Mouse (Mus musculus) lung, embryonic 14.5 days (tissue): Measurements from ENCODE around the gene Hist2h3c1. TPM values are rescaled to one million over a fixed set of nuclear protein-coding genes. Genes with fewer than 3 reads are reported as not detected.
"Not testable (repeated sequence)": the region's sequence is repeated elsewhere in the genome, so short reads cannot be mapped to it uniquely, and the experiment has no call there.

Experiments
- ATAC-seq: fragments of 200-750 bp; cut with Nextera tagmentation; 2 replicates; pipeline ENCODE4 v1.8.0; 2017; ENCODE audit warnings: mild to moderate bottlenecking, moderate TSS enrichment, moderate library complexity; ENCODE audit not compliant: insufficient read depth
- DNase-seq: peaks from one replicate; pipeline ENCODE4 v3.0.0-alpha.2; 2015
- H3K27ac ChIP-seq: fragments of 300-500 bp; sonication (generic); 2 replicates; pipeline ENCODE4 v1.5.1; 2014; ENCODE audit warnings: low read depth, mild to moderate bottlenecking, moderate library complexity
- H3K27me3 ChIP-seq: fragments of 300-500 bp; sonication (generic); 2 replicates; pipeline ENCODE4 v1.6.1; 2014; ENCODE audit warnings: low read length, control low read depth; ENCODE audit not compliant: insufficient read depth
- H3K36me3 ChIP-seq: fragments of 300-500 bp; sonication (generic); 2 replicates; pipeline ENCODE4 v1.6.1; 2014; ENCODE audit warnings: control low read depth; ENCODE audit not compliant: insufficient read depth
- H3K4me1 ChIP-seq: fragments of 300-500 bp; sonication (generic); 2 replicates; pipeline ENCODE4 v1.6.1; 2014; ENCODE audit warnings: antibody characterized with exemption, control low read depth; ENCODE audit not compliant: insufficient read depth
- H3K4me2 ChIP-seq: fragments of 300-500 bp; sonication (generic); 2 replicates; pipeline ENCODE4 v1.6.1; 2014; ENCODE audit warnings: mild to moderate bottlenecking
- H3K4me3 ChIP-seq: fragments of 300-500 bp; sonication (generic); 2 replicates; pipeline ENCODE4 v1.5.1; 2014; ENCODE audit warnings: low read depth, low read length
- H3K9ac ChIP-seq: fragments of 300-500 bp; sonication (generic); 2 replicates; pipeline ENCODE4 v1.6.1; 2014
- H3K9me3 ChIP-seq: fragments of 300-500 bp; sonication (generic); 2 replicates; pipeline ENCODE4 v1.6.1; 2016; ENCODE audit warnings: low read depth, low read length, control low read depth
- CTCF ChIP-seq: IDR thresholded peaks from 2 replicates; pipeline ENCODE4 v1.5.1; 2016; ENCODE audit warnings: antibody characterized with exemption, low read depth
- WGBS: fragments of 180-500 bp; shearing (Covaris S2); extraction: QIAGEN DNeasy Blood & Tissue Kit; methylation state at CpG from one replicate; pipeline ENCODE4 v1.1.7; 2014; 5-methylcytosine and 5-hydroxymethylcytosine counted together
- polyA plus RNA-seq: library from polyadenylated mRNA; unstranded; fragments of >200 nt; fragmentation: Nextera tagmentation; extraction: Ambion mirVana; gene quantifications from 2 replicates; pipeline ENCODE4 v1.2.1, GENCODE M21; 2014

Hist2h3c1 gene
- polyA plus RNA-seq, 1 experiment from 2014 or later, result 0.30 TPM

DNA sequence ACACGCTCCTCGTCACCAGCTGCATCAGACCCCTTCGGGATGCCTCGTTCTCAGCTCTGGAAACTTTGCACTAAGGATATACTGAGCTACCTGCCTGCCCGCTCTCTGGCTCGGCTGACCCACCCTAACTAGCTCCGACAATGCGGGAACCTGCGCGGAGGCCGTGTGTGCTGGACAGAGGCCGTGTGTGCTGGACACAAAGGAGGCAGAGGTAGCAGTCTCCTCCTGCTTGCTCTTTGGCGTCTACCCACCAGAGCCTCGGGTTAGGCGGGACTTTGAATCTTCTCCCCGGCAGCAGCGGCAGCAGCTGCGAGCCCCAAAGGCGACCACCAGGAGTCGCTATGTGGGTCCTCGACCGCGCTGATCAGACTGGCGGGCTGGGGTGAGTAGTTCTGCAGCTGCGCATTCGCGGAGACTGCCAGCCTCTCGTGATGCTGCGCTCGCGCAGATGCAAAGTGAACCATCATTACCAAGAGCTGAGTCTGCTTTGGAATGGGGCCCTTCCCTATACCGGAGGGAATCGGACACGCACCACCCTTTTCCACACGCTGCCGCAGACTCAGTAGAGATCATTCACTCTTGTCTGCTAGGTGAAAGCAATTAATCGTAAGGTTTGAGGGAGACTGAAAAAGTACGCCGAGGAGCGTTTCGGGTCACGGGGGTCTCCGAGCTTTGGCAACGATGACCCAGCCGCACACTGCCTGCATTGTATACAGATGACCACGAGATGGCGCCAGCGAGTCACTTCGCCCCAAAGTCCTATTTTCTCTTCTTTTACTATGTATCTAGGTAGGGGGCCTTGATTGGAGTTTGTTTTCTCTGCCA is 31.5 kb downstream of the Hist2h3c1 start:
- peak; percentile 91 for TF ChIP-seq CTCF
- Histone ChIP-seq H3K9me3 (no peaks in the 10 kb centered on the region), H3K27ac (peak overlapping the region; percentile 85), H3K36me3 (no peaks in the 10 kb centered on the region), H3K9ac (peak overlapping the region; percentile 68), H3K4me3 (peak overlapping the region; percentile 47), H3K4me1 (no peaks in the 10 kb centered on the region), H3K4me2 (peak overlapping the region; percentile 81), H3K27me3 (peaks cover 4% of the 10 kb centered on the region; the same call in 1 of the 2 replicates)
- WGBS, result under 1% methylated on average over 49 of the region's 49 CpGs
- ATAC-seq (peak; percentile 97), DNase-seq (peak; percentile 94)

GRCm38 (mm10) chr3:96280660-96281059 is 34.2 kb downstream of the Hist2h3c1 start:
- H3K4me3 ChIP-seq, result no peak overlapping the region
- no peak overlapping the region for H3K27ac ChIP-seq
- no peak for ATAC-seq
- TF ChIP-seq CTCF, result no peak
- peaks cover 8% of the 10 kb centered on the region for H3K27me3 ChIP-seq
- WGBS, result 48% methylated on average over 6 of the region's 6 CpGs
- no peaks in the 10 kb centered on the region for H3K9me3 ChIP-seq
- no peak overlapping the region for H3K4me2 ChIP-seq
- no peak for DNase-seq
- no peaks in the 10 kb centered on the region for H3K4me1 ChIP-seq
- no peaks in the 10 kb centered on the region for H3K36me3 ChIP-seq
- H3K9ac ChIP-seq, result no peak overlapping the region

- peak; percentile 81 for DNase-seq
- WGBS, result 6% methylated on average over 4 of the region's 4 CpGs
- peak; percentile 69 for TF ChIP-seq CTCF
These were observed 38.0 kb downstream of the Hist2h3c1 start for GRCm38 (mm10) chr3:96284457-96284856.

DNA sequence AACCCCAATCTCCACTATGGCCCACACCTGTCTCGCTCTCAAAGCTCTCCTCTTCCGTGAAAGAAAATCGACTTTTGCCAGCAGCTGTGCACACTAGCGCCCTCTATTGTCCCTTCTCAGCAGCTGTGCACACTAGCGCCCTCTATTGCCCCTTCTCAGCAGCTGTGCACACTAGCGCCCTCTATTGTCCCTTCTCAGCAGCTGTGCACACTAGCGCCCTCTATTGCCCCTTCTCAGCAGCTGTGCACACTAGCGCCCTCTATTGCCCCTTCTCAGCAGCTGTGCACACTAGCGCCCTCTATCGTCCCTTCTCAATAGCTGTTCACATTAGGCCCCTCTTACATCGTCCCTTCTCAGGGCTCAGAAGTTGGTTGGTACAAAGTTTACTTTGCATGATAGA is 40.8 kb downstream of the Hist2h3c1 start:
- H3K4me1 ChIP-seq, H3K36me3 ChIP-seq, H3K4me2 ChIP-seq, ATAC-seq, H3K9me3 ChIP-seq, H3K27ac ChIP-seq, DNase-seq, H3K4me3 ChIP-seq, H3K9ac ChIP-seq, H3K27me3 ChIP-seq: not testable (repeated sequence)
- WGBS, result 84% methylated on average over 11 of the region's 11 CpGs
- TF ChIP-seq CTCF, result peak; percentile 71

More at GRCm38 (mm10) chr3:96284457-96284856, 38.0 kb downstream of the Hist2h3c1 start:
- no peak for ATAC-seq
- Histone ChIP-seq H3K9me3 (no peaks in the 10 kb centered on the region), H3K27me3 (peaks cover 8% of the 10 kb centered on the region), H3K4me2 (peak overlapping the region; percentile 41), H3K9ac (no peak overlapping the region; the same call in 1 of the 2 replicates), H3K4me1 (no peaks in the 10 kb centered on the region), H3K36me3 (no peaks in the 10 kb centered on the region), H3K4me3 (no peak overlapping the region), H3K27ac (no peak overlapping the region)

DNA sequence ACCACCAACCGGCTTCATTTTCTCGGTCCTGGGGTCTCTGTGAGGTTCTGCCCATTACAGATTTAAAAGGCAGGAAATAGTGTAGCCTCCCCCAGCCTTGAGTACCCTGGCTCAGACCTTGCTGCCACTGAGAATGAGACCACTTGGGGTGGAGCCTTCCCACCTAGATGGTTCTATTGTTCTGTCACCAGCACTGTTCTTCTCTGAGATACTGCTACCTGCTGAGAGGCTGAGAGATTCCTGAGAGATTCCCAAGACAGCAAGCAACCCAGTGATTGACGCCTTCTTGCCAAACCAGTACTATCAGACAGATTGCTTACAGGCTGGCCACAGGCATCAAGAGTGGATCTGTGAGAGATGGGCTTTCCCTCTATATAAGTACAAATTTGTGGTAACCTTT is 42.7 kb downstream of the Hist2h3c1 start:
- no peaks in the 10 kb centered on the region for H3K36me3 ChIP-seq
- H3K27ac ChIP-seq, result no peak overlapping the region
- H3K4me3 ChIP-seq, result no peak overlapping the region
- H3K9ac ChIP-seq, result no peak overlapping the region
- ATAC-seq, result no peak
- no peaks in the 10 kb centered on the region for H3K4me1 ChIP-seq
- H3K4me2 ChIP-seq, result no peak overlapping the region
- H3K27me3 ChIP-seq, result no peaks in the 10 kb centered on the region; the same call in 1 of the 2 replicates
- no peak for TF ChIP-seq CTCF
- DNase-seq, result no peak
- WGBS, result 62% methylated on average over 3 of the region's 3 CpGs
- no peaks in the 10 kb centered on the region for H3K9me3 ChIP-seq

GRCm38 (mm10) chr3:96290727-96291126 is 44.2 kb downstream of the Hist2h3c1 start:
- DNase-seq, H3K36me3 ChIP-seq, H3K27ac ChIP-seq, H3K9me3 ChIP-seq, H3K4me1 ChIP-seq, H3K4me2 ChIP-seq, H3K9ac ChIP-seq, ATAC-seq, H3K4me3 ChIP-seq, H3K27me3 ChIP-seq: not testable (repeated sequence)
- 81% methylated on average over 3 of the region's 3 CpGs for WGBS

DNA sequence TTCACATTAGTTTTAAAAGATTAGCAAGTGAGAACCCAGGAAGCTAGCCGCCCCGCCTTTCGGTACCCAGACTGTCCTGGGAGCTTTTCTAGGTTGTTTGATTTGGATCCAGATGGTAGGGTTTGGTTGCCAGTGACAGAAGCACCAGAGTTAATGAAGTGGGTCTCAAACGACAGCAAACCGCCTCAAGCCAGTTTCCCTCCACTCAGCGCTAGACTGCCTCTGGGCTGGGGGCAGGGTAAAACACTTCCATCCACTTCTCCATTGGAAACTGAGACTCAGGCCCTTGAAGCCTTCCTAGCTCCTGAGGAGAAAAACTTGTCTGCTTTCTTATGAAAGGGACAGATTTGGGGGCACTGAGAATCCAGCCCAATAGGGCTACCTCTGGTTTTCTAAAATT is 46.2 kb downstream of the Hist2h3c1 start:
- ATAC-seq (no peak), DNase-seq (peak; percentile 12)
- H3K4me1 ChIP-seq, result no peaks in the 10 kb centered on the region
- WGBS, result 48% methylated on average over 6 of the region's 6 CpGs
- no peak overlapping the region for H3K4me3 ChIP-seq
- H3K27ac ChIP-seq, result no peak overlapping the region
- no peaks in the 10 kb centered on the region for H3K36me3 ChIP-seq
- H3K4me2 ChIP-seq, result no peak overlapping the region
- H3K27me3 ChIP-seq, result no peaks in the 10 kb centered on the region
- H3K9me3 ChIP-seq, result no peaks in the 10 kb centered on the region
- no peak overlapping the region for H3K9ac ChIP-seq
- TF ChIP-seq CTCF, result no peak
